Mouse (Mus musculus) kidney, embryonic 15.5 days (tissue): ENCODE data around the gene Teddm3. TPM values are rescaled to one million over a fixed set of nuclear protein-coding genes. Genes with fewer than 3 reads are reported as not detected.
"Not testable (repeated sequence)": the region's sequence is repeated elsewhere in the genome, so short reads cannot be mapped to it uniquely, and the experiment has no call there.

Source experiments
- ATAC-seq: fragments of 200-750 bp; cut with Nextera tagmentation; replicated peaks from 2 replicates; pipeline ENCODE4 v1.8.0; 2017; ENCODE audit warnings: moderate TSS enrichment; ENCODE audit not compliant: low FRiP score
- H3K27ac ChIP-seq: fragments of 300-500 bp; sonication (generic); 2 replicates; pipeline ENCODE4 v1.5.1; 2015; ENCODE audit warnings: mild to moderate bottlenecking, inconsistent platforms
- H3K27me3 ChIP-seq: fragments of 300-500 bp; sonication (generic); 2 replicates; pipeline ENCODE4 v1.6.1; 2015; ENCODE audit warnings: inconsistent platforms
- H3K36me3 ChIP-seq: fragments of 300-500 bp; sonication (generic); 2 replicates; pipeline ENCODE4 v1.6.1; 2015; ENCODE audit warnings: inconsistent platforms
- H3K4me1 ChIP-seq: fragments of 300-500 bp; sonication (generic); 2 replicates; pipeline ENCODE4 v1.6.1; 2015; ENCODE audit warnings: inconsistent platforms
- H3K4me2 ChIP-seq: fragments of 300-500 bp; sonication (generic); 2 replicates; pipeline ENCODE4 v1.6.1; 2015; ENCODE audit warnings: moderate library complexity, mild to moderate bottlenecking, inconsistent platforms
- H3K4me3 ChIP-seq: fragments of 300-500 bp; sonication (generic); replicated peaks from 2 replicates; pipeline ENCODE4 v1.5.1; 2015; ENCODE audit warnings: mild to moderate bottlenecking, inconsistent platforms
- H3K9ac ChIP-seq: fragments of 300-500 bp; sonication (generic); 2 replicates; pipeline ENCODE4 v1.6.1; 2015; ENCODE audit warnings: mild to moderate bottlenecking, inconsistent platforms
- H3K9me3 ChIP-seq: fragments of 300-500 bp; sonication (generic); replicated peaks from 2 replicates; pipeline ENCODE4 v1.6.1; 2016; ENCODE audit warnings: inconsistent platforms
- WGBS: fragments of 180-500 bp; shearing (Covaris S2); methylation state at CpG from one replicate; pipeline ENCODE4 v1.1.7; 2015; ENCODE audit warnings: mixed read lengths; 5-methylcytosine and 5-hydroxymethylcytosine counted together
- polyA plus RNA-seq: library from polyadenylated mRNA; unstranded; fragments of >200 nt; fragmentation: Nextera tagmentation; extraction: Ambion mirVana; gene quantifications from 2 replicates; pipeline ENCODE4 v1.2.1, GENCODE M21; 2015

Teddm3 gene
- 0.22 TPM in 1 of 2 replicates, not detected in the other for polyA plus RNA-seq

DNA sequence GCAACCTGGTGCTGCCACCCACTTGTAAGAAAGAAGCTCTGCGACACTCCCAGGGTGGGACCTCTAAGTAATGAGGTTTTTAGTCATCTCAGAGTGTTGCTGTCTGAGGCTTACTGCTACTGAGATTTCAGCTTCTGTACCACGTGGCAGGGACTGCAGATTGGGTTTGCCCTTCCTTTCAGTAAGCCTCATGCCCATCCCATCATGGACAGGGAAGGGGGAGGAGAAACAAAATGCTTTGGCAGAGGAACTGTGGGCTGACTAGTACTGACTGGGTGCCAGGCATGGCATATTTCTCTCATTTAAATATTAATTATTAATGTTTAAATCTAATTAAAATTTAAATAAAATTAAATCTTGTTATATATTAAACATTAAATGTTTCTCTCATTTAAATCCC lies at the start of gene Teddm3:
Teddm3 (minus strand) TSS at position 101 of the 400 bp plus-strand sequence.
- not testable (repeated sequence) for H3K4me1 ChIP-seq, H3K9ac ChIP-seq, H3K4me2 ChIP-seq, ATAC-seq, H3K27ac ChIP-seq, H3K36me3 ChIP-seq, H3K27me3 ChIP-seq, H3K9me3 ChIP-seq, H3K4me3 ChIP-seq
- WGBS = no CpG with 5 or more reads among the region's 2 CpGs

DNA sequence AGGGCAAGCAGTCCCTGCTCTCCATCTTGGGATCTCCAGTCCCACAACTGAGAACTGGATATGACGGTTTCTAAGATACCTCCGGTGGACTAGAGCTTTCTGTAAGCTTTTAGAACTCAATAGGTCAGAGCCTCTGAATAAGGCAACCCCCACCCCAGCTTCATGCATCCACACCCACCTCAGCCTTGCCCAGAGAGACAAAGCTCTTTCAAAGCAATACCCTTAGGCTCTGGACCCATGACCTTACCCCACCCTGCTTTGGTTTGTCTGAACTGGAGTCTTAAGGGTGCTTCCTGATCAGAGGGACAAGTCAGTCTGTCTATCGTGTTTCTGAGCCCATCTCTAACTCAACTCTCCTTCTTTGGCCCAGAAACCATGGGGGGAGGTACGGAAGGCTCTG lies 48.9 kb upstream of the Teddm3 start:
- ATAC-seq = no peak
- Histone ChIP-seq H3K9ac (no peak overlapping the region), H3K27ac (no peak overlapping the region), H3K9me3 (no peaks in the 10 kb centered on the region), H3K27me3 (peaks cover 49% of the 10 kb centered on the region; the same call in 1 of the 2 replicates), H3K36me3 (no peaks in the 10 kb centered on the region), H3K4me2 (no peak overlapping the region), H3K4me1 (peaks cover 33% of the 10 kb centered on the region), H3K4me3 (no peak overlapping the region)
- 81% methylated on average over 4 of the region's 4 CpGs for WGBS

DNA sequence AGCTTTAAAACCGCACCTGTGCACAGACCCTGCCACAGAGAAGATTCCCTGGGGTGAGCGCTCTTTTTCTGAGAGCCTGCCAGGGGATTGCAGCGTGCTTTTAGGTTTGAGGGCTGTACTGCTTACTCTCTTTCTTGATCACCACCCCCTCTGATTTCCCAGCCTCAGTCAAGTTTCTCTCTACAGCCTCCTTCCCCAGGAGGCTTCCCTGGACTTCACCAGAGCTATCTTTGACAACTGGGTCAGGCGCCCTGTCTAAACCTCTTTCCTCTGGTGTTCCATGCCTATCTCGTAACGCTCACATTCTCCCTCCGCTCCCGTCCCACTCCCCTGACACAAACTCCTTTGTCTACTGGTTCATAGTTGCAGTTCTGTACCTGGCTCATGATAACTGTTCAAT lies 45.6 kb upstream of the Teddm3 start:
- H3K27ac ChIP-seq = no peak overlapping the region
- peaks cover 4% of the 10 kb centered on the region; the same call in 1 of the 2 replicates for H3K4me1 ChIP-seq
- no peaks in the 10 kb centered on the region for H3K9me3 ChIP-seq
- H3K9ac ChIP-seq = no peak overlapping the region
- no peak overlapping the region for H3K4me2 ChIP-seq
- 77% methylated on average over 8 of the region's 8 CpGs for WGBS
- no peak overlapping the region for H3K4me3 ChIP-seq
- ATAC-seq = no peak
- peaks cover 38% of the 10 kb centered on the region; the same call in 1 of the 2 replicates for H3K27me3 ChIP-seq
- no peaks in the 10 kb centered on the region for H3K36me3 ChIP-seq

GRCm38 (mm10) chr16:21198529-21198928 lies 44.7 kb upstream of the Teddm3 start:
- H3K4me1 ChIP-seq = no peaks in the 10 kb centered on the region
- no peak overlapping the region for H3K27ac ChIP-seq
- ATAC-seq = no peak
- 8% methylated on average over 1 of the region's 1 CpGs for WGBS
- no peak overlapping the region for H3K9ac ChIP-seq
- peaks cover 34% of the 10 kb centered on the region; the same call in 1 of the 2 replicates for H3K27me3 ChIP-seq
- H3K9me3 ChIP-seq = no peaks in the 10 kb centered on the region
- H3K36me3 ChIP-seq = no peaks in the 10 kb centered on the region
- no peak overlapping the region for H3K4me2 ChIP-seq
- H3K4me3 ChIP-seq = no peak overlapping the region

DNA sequence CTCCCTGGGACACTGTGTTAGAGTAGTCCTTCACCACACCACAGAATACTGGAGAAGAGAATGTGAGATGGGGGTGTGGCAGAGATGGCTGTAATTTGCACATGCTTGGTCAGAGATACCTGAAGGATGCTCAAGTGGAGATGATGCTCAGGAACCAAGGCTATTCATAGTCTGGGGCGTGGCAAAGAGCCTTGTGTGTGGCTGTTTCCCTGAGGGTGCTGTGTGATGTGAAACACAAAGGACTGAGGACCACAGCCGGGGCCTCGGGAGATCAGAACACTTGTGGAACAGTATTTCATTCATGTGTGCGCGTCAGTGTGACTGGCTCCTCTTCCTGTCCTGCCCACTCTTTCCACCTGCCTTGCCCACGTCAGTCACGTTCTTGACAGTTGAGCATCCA lies 44.2 kb upstream of the Teddm3 start:
- H3K27ac ChIP-seq = no peak overlapping the region
- peaks cover 29% of the 10 kb centered on the region; the same call in 1 of the 2 replicates for H3K27me3 ChIP-seq
- no peaks in the 10 kb centered on the region for H3K36me3 ChIP-seq
- no peak for ATAC-seq
- H3K4me2 ChIP-seq = no peak overlapping the region
- H3K4me3 ChIP-seq = no peak overlapping the region
- no peaks in the 10 kb centered on the region for H3K9me3 ChIP-seq
- 82% methylated on average over 7 of the region's 7 CpGs for WGBS
- H3K9ac ChIP-seq = no peak overlapping the region
- no peaks in the 10 kb centered on the region for H3K4me1 ChIP-seq

GRCm38 (mm10) chr16:21197542-21197941 lies 43.7 kb upstream of the Teddm3 start:
- H3K4me3 ChIP-seq = no peak overlapping the region
- no peak overlapping the region for H3K9ac ChIP-seq
- no peaks in the 10 kb centered on the region for H3K4me1 ChIP-seq
- no peaks in the 10 kb centered on the region for H3K9me3 ChIP-seq
- H3K4me2 ChIP-seq = no peak overlapping the region
- H3K27ac ChIP-seq = no peak overlapping the region
- ATAC-seq = no peak
- H3K36me3 ChIP-seq = no peaks in the 10 kb centered on the region
- WGBS = 87% methylated on average over 4 of the region's 4 CpGs
- H3K27me3 ChIP-seq = 0 out of 2 replicates have a peak, but pooled peaks cover 24% of the 10 kb centered on the region

- H3K9me3 ChIP-seq = no peaks in the 10 kb centered on the region
- WGBS = 82% methylated on average over 3 of the region's 3 CpGs
- H3K27me3 ChIP-seq = 0 out of 2 replicates have a peak, but pooled peaks cover 16% of the 10 kb centered on the region
- H3K4me2 ChIP-seq = no peak overlapping the region
- ATAC-seq = no peak
- H3K36me3 ChIP-seq = no peaks in the 10 kb centered on the region
- H3K4me1 ChIP-seq = 0 out of 2 replicates have a peak, but pooled peaks cover 3% of the 10 kb centered on the region
- H3K9ac ChIP-seq = no peak overlapping the region
- H3K4me3 ChIP-seq = no peak overlapping the region
- no peak overlapping the region for H3K27ac ChIP-seq
These were observed 42.8 kb upstream of the Teddm3 start for GRCm38 (mm10) chr16:21196576-21196975.

GRCm38 (mm10) chr16:21195260-21195866 lies 41.6 kb upstream of the Teddm3 start:
- Histone ChIP-seq H3K36me3 (no peaks in the 10 kb centered on the region), H3K27ac (no peak overlapping the region), H3K9me3 (no peaks in the 10 kb centered on the region), H3K9ac (no peak overlapping the region), H3K4me3 (no peak overlapping the region), H3K4me2 (no peak overlapping the region), H3K4me1 (0 out of 2 replicates have a peak, but pooled peaks cover 3% of the 10 kb centered on the region), H3K27me3 (0 out of 2 replicates have a peak, but pooled peaks cover 6% of the 10 kb centered on the region)
- 61% methylated on average over 8 of the region's 8 CpGs for WGBS
- no peak for ATAC-seq

DNA sequence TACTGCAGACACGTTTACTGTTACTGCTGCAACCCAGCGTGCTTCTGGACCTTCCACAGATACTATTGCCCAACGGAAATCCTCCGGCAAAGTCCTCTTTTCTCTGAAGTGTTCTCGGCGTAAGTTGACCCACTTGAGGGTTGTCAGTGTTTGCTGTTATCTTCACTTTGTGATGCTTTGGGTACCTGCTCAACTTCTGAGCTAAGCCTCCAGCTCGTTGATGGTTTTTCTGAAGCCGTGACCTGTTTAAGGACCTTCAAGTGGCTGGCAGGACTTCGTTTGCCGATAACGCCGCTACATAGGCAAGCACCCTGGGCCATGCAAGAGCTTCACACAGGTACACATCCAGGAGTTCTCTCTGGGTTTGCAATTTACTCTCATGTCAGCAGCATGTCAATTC lies 40.4 kb upstream of the Teddm3 start:
- ATAC-seq = no peak
- Histone ChIP-seq H3K36me3 (no peaks in the 10 kb centered on the region), H3K4me1 (0 out of 2 replicates have a peak, but pooled peaks cover 3% of the 10 kb centered on the region), H3K27me3 (0 out of 2 replicates have a peak, but pooled peaks cover 3% of the 10 kb centered on the region), H3K27ac (no peak overlapping the region), H3K9me3 (no peaks in the 10 kb centered on the region), H3K9ac (no peak overlapping the region), H3K4me2 (no peak overlapping the region), H3K4me3 (no peak overlapping the region)
- WGBS = 87% methylated on average over 12 of the region's 12 CpGs

DNA sequence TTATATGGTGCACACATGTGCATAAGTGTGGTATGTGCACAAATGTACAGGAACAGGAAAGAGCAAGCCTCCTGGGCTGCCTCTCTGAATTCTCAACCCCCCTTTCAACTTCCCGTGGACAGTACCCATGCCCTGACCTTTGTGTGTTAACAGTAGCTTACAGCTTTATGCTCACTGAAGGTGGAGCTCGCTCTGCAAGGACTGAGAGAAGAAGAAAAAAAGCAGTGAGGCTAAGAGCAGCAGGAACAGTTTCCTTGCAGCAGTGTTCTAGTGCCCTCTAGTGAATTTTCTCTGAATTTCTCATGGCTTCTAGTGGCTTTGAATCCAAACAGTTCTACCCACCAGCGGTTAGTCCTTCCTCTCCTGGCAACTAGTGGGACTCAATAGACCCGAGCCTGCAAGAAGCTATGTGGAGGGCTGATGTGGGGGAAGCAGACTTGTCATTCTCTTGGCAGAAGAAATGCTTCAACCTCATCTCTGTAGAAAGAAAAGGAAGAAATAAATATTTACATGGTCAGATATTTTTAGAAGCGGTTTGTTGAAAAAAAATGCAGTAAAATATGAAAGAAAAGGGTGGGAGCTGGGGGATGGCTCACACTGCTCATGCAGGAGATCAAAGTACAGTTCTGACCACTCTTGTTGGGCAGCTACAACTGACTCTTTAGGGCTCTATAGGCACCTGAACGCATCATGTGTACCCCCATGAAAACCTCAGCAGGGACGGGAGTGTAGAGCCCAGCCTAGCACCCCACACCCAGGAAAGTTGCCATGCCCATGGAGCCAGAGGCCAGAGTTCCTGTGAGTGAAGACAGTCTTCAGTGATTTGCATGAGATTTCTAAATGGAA lies 38.9 kb upstream of the Teddm3 start:
- WGBS = 37% methylated on average over 7 of the region's 7 CpGs
- H3K36me3 ChIP-seq = no peaks in the 10 kb centered on the region
- H3K27ac ChIP-seq = no peak overlapping the region
- H3K9me3 ChIP-seq = no peaks in the 10 kb centered on the region
- H3K4me1 ChIP-seq = 0 out of 2 replicates have a peak, but pooled peaks cover 5% of the 10 kb centered on the region
- H3K27me3 ChIP-seq = 0 out of 2 replicates have a peak, but pooled peaks cover 3% of the 10 kb centered on the region
- no peak overlapping the region for H3K4me3 ChIP-seq
- no peak overlapping the region for H3K4me2 ChIP-seq
- peak; percentile 34; the same call in 1 of the 2 replicates for ATAC-seq
- no peak overlapping the region for H3K9ac ChIP-seq

DNA sequence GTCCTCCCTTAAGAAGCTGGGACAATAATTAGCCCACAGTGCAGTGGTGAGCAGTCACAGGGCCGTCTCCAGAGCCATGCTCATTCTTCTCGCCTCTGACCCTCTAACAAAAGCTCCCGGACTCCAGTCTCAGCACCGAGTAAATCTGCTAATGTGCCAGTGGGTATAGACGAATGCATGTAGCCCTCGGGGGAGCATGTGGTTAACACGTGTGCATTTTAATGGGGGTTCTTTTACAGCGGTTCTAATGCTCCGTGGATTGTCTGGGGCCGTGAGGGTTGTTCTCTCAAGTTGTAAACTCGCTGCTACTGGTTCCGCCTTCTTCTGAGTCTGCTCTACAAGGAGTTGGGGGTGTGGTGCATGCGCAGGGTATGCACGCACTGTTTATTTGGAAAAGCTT lies 37.8 kb upstream of the Teddm3 start:
- no peak overlapping the region for H3K4me3 ChIP-seq
- 56% methylated on average over 14 of the region's 14 CpGs for WGBS
- no peaks in the 10 kb centered on the region for H3K36me3 ChIP-seq
- H3K4me1 ChIP-seq = 0 out of 2 replicates have a peak, but pooled peaks cover 8% of the 10 kb centered on the region
- H3K9me3 ChIP-seq = no peaks in the 10 kb centered on the region
- H3K27me3 ChIP-seq = no peaks in the 10 kb centered on the region
- H3K27ac ChIP-seq = no peak overlapping the region
- no peak overlapping the region for H3K4me2 ChIP-seq
- H3K9ac ChIP-seq = no peak overlapping the region
- no peak for ATAC-seq

DNA sequence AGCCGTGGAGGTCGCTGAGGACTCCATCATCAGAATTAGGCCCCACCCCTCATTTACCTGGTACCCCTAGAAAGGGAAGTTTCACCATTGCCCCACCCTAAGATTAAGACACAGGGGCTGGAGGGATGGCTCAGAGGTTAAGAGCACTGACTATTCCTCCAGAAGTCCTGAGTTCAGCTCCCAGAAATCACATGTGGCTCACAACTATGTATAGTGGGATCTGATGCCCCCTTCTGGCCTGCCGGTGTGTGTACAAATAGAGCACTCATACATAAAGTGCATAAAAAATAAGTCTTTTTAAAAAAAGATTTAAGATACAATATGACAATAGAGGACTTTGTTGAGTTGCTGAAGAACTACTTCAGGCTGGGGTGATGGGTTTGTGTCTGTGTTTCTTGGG lies 34.5 kb upstream of the Teddm3 start:
- 81% methylated on average over 3 of the region's 3 CpGs for WGBS
- no peak overlapping the region for H3K4me2 ChIP-seq

More for the DNA sequence above, 34.5 kb upstream of the Teddm3 start:
- Histone ChIP-seq H3K36me3 (no peaks in the 10 kb centered on the region), H3K9me3 (no peaks in the 10 kb centered on the region), H3K4me1 (0 out of 2 replicates have a peak, but pooled peaks cover 8% of the 10 kb centered on the region), H3K27me3 (no peaks in the 10 kb centered on the region), H3K9ac (no peak overlapping the region), H3K4me3 (no peak overlapping the region), H3K27ac (no peak overlapping the region)
- no peak for ATAC-seq
